Mouse (Mus musculus): ENCODE data around the gene Sh3bp4. TPM values are rescaled to one million over a fixed set of nuclear protein-coding genes. Genes with fewer than 3 reads are reported as not detected.

Gene Sh3bp4
- polyA plus RNA-seq, 1 experiment: 40.2 TPM

- Histone ChIP-seq H3K4me1 (ENCODE audit: control insufficient read depth, insufficient read depth, low read length) (peaks cover 8% of the 10 kb centered on the region), H3K4me3 (replicated peaks; ENCODE audit: extremely low read depth, low read depth, low read length) (no peak overlapping the region)
- DNase-seq: no peak
- WGBS: 30% methylated on average over 5 of the region's 5 CpGs
- TF ChIP-seq POLR2A (IDR thresholded peaks at IDR 0.05; ENCODE audit: borderline replicate concordance, extremely low read depth, low read depth, low read length): no peak
- no peak for TF ChIP-seq CTCF (IDR thresholded peaks at IDR 0.05; ENCODE audit: insufficient read depth, low read length)
Observed at GRCm38 (mm10) chr1:89041290-89041689, 28.9 kb upstream of the Sh3bp4 start.

- no peak for DNase-seq
- no peak for TF ChIP-seq CTCF (IDR thresholded peaks at IDR 0.05; ENCODE audit: insufficient read depth, low read length)
- TF ChIP-seq POLR2A (IDR thresholded peaks at IDR 0.05; ENCODE audit: borderline replicate concordance, extremely low read depth, low read depth, low read length): no peak
- H3K4me1 ChIP-seq (ENCODE audit: control insufficient read depth, insufficient read depth, low read length): peaks cover 8% of the 10 kb centered on the region
- WGBS: 50% methylated on average over 4 of the region's 4 CpGs
- no peak overlapping the region for H3K4me3 ChIP-seq (replicated peaks; ENCODE audit: extremely low read depth, low read depth, low read length)
Observed at GRCm38 (mm10) chr1:89042081-89042480, 28.1 kb upstream of the Sh3bp4 start.

- Histone ChIP-seq H3K4me3 (replicated peaks; ENCODE audit: extremely low read depth, low read depth, low read length) (no peak overlapping the region), H3K4me1 (ENCODE audit: control insufficient read depth, insufficient read depth, low read length) (peaks cover 8% of the 10 kb centered on the region)
- no peak for TF ChIP-seq POLR2A (IDR thresholded peaks at IDR 0.05; ENCODE audit: borderline replicate concordance, extremely low read depth, low read depth, low read length)
- no peak for TF ChIP-seq CTCF (IDR thresholded peaks at IDR 0.05; ENCODE audit: insufficient read depth, low read length)
- 62% methylated on average over 10 of the region's 10 CpGs for WGBS
- DNase-seq: no peak
Observed at GRCm38 (mm10) chr1:89042956-89043355, 27.3 kb upstream of the Sh3bp4 start.

GRCm38 (mm10) chr1:89045403-89045802 is 24.8 kb upstream of the Sh3bp4 start:
- TF ChIP-seq CTCF (IDR thresholded peaks at IDR 0.05; ENCODE audit: insufficient read depth, low read length): no peak
- DNase-seq: no peak
- no peak overlapping the region for H3K4me3 ChIP-seq (replicated peaks; ENCODE audit: extremely low read depth, low read depth, low read length)
- peaks cover 8% of the 10 kb centered on the region for H3K4me1 ChIP-seq (ENCODE audit: control insufficient read depth, insufficient read depth, low read length)
- WGBS: 90% methylated on average over 8 of the region's 8 CpGs

- 86% methylated on average over 4 of the region's 4 CpGs for WGBS
- H3K4me3 ChIP-seq (replicated peaks; ENCODE audit: extremely low read depth, low read depth, low read length): no peak overlapping the region
- no peak for DNase-seq
- TF ChIP-seq CTCF (IDR thresholded peaks at IDR 0.05; ENCODE audit: insufficient read depth, low read length): no peak
- TF ChIP-seq POLR2A (IDR thresholded peaks at IDR 0.05; ENCODE audit: borderline replicate concordance, extremely low read depth, low read depth, low read length): no peak
- no peaks in the 10 kb centered on the region for H3K4me1 ChIP-seq (ENCODE audit: control insufficient read depth, insufficient read depth, low read length)
Observed at GRCm38 (mm10) chr1:89049506-89049905, 20.7 kb upstream of the Sh3bp4 start.

- Histone ChIP-seq H3K4me3 (replicated peaks; ENCODE audit: extremely low read depth, low read depth, low read length) (no peak overlapping the region), H3K4me1 (ENCODE audit: control insufficient read depth, insufficient read depth, low read length) (peaks cover 2% of the 10 kb centered on the region; the same call in 1 of the 2 replicates)
- WGBS: 70% methylated on average over 1 of the region's 1 CpGs
- DNase-seq: no peak
- TF ChIP-seq POLR2A (IDR thresholded peaks at IDR 0.05; ENCODE audit: borderline replicate concordance, extremely low read depth, low read depth, low read length): no peak
Observed at GRCm38 (mm10) chr1:89056175-89056574, 14.0 kb upstream of the Sh3bp4 start.

GRCm38 (mm10) chr1:89057430-89057829 is 12.8 kb upstream of the Sh3bp4 start:
- Histone ChIP-seq H3K4me1 (ENCODE audit: control insufficient read depth, insufficient read depth, low read length) (peaks cover 2% of the 10 kb centered on the region; the same call in 1 of the 2 replicates), H3K4me3 (replicated peaks; ENCODE audit: extremely low read depth, low read depth, low read length) (no peak overlapping the region)
- WGBS: 76% methylated on average over 3 of the region's 3 CpGs
- DNase-seq: no peak
- TF ChIP-seq CTCF (IDR thresholded peaks at IDR 0.05; ENCODE audit: insufficient read depth, low read length) (no peak), POLR2A (IDR thresholded peaks at IDR 0.05; ENCODE audit: borderline replicate concordance, extremely low read depth, low read depth, low read length) (no peak)

GRCm38 (mm10) chr1:89058011-89058410 is 12.2 kb upstream of the Sh3bp4 start:
- TF ChIP-seq POLR2A (IDR thresholded peaks at IDR 0.05; ENCODE audit: borderline replicate concordance, extremely low read depth, low read depth, low read length): no peak
- no peak for TF ChIP-seq CTCF (IDR thresholded peaks at IDR 0.05; ENCODE audit: insufficient read depth, low read length)
- 87% methylated on average over 1 of the region's 1 CpGs for WGBS
- no peak for DNase-seq
- no peak overlapping the region for H3K4me3 ChIP-seq (replicated peaks; ENCODE audit: extremely low read depth, low read depth, low read length)
- peaks cover 2% of the 10 kb centered on the region; the same call in 1 of the 2 replicates for H3K4me1 ChIP-seq (ENCODE audit: control insufficient read depth, insufficient read depth, low read length)

- no peak overlapping the region for H3K4me3 ChIP-seq (replicated peaks; ENCODE audit: extremely low read depth, low read depth, low read length)
- H3K4me1 ChIP-seq (ENCODE audit: control insufficient read depth, insufficient read depth, low read length): peaks cover 2% of the 10 kb centered on the region; the same call in 1 of the 2 replicates
- no peak for DNase-seq
- TF ChIP-seq CTCF (IDR thresholded peaks at IDR 0.05; ENCODE audit: insufficient read depth, low read length): no peak
- no peak for TF ChIP-seq POLR2A (IDR thresholded peaks at IDR 0.05; ENCODE audit: borderline replicate concordance, extremely low read depth, low read depth, low read length)
- WGBS: 26% methylated on average over 4 of the region's 4 CpGs
Observed at GRCm38 (mm10) chr1:89062977-89063376, 7.2 kb upstream of the Sh3bp4 start.

GRCm38 (mm10) chr1:89063800-89064199 is 6.4 kb upstream of the Sh3bp4 start:
- TF ChIP-seq CTCF (IDR thresholded peaks at IDR 0.05; ENCODE audit: insufficient read depth, low read length): no peak
- no peak for TF ChIP-seq POLR2A (IDR thresholded peaks at IDR 0.05; ENCODE audit: borderline replicate concordance, extremely low read depth, low read depth, low read length)
- Histone ChIP-seq H3K4me3 (replicated peaks; ENCODE audit: extremely low read depth, low read depth, low read length) (no peak overlapping the region), H3K4me1 (ENCODE audit: control insufficient read depth, insufficient read depth, low read length) (peaks cover 2% of the 10 kb centered on the region; the same call in 1 of the 2 replicates)
- 77% methylated on average over 3 of the region's 3 CpGs for WGBS
- no peak for DNase-seq
